Mouse (Mus musculus) embryonic fibroblast, embryonic 13.5 days (primary cell): Measurements from ENCODE around the gene Ccm2l.

Source experiments
- CTCF ChIP-seq: IDR thresholded peaks from 2 replicates; pipeline ENCODE4 v1.5.1; 2011; ENCODE audit warnings: mild to moderate bottlenecking, control low read depth, low read length, moderate library complexity, borderline replicate concordance; ENCODE audit not compliant: insufficient read depth
- POLR2A ChIP-seq: IDR thresholded peaks from 2 replicates; pipeline ENCODE4 v1.6.1; 2011; ENCODE audit warnings: low read depth, mild to moderate bottlenecking, control low read depth, low read length, moderate library complexity

- no peak for TF ChIP-seq CTCF
- TF ChIP-seq POLR2A = no peak
Observed at GRCm38 (mm10) chr2:153107802-153108201, 42.0 kb downstream of the Ccm2l start.
